In the genomic region with DNA sequence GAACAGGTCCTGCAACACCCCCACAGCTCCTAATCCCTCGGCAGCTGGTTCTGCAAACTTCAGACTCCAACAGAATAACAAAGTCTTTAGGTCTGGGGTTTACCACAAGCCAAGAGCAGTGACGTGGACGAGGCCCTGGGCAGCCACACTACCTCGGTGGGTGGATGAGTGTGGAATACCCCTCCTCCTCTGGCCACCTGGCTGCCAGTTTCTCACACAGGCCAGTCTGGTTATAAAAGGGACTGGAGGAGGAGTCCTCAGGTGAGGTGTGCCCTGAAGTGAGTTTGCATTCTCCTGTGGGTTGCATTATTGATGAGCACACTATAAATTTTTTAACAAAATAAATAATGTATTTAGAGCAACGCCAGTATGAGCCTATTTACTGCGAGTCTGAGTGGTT, we compare ENCODE assay signal across 14 mouse cellular contexts. TPM values are rescaled to one million over a fixed set of nuclear protein-coding genes. Genes with fewer than 3 reads are reported as not detected.
"Had no signal": no experiment of that assay in that cellular context is flagged by ENCODE, and none has a peak within 500 bp of the region (broad histone marks: within the 10 kb centered on the region; RNA-seq: fewer than 3 reads in every experiment).

No protein-coding gene starts in this region.

- H3K9ac ChIP-seq: limb, embryonic 12.5 days; liver, embryonic 13.5 days; liver, postnatal 0 days; lung, embryonic 15.5 days had no signal

- H3K36me3 ChIP-seq: limb, embryonic 12.5 days; liver, embryonic 13.5 days; lung, embryonic 15.5 days had no signal

- H3K9me3 ChIP-seq: limb, embryonic 12.5 days; liver, embryonic 13.5 days; lung, embryonic 15.5 days had no signal

- H3K27me3 ChIP-seq: limb, embryonic 12.5 days; liver, embryonic 13.5 days; lung, embryonic 15.5 days had no signal

- H3K4me2 ChIP-seq: limb, embryonic 12.5 days; liver, embryonic 13.5 days; lung, embryonic 15.5 days had no signal

- ATAC-seq: intestine, postnatal 0 days; liver, postnatal 0 days had no signal

- H3K4me3 ChIP-seq: limb, embryonic 12.5 days; liver, embryonic 13.5 days; lung, embryonic 15.5 days; megakaryocyte, embryonic 14.5 days had no signal

- H3K4me1 ChIP-seq: liver, embryonic 13.5 days; lung, embryonic 15.5 days; megakaryocyte, embryonic 14.5 days had no signal

- DNase-seq: kidney, adult 8-10 months; kidney, postnatal 25 days; liver; liver, embryonic 13.5 days; liver, postnatal 0 days; lung, postnatal 14 days; right cerebral cortex, postnatal 4 days; spleen, adult 18-20 months; thymus, postnatal 36 days had no signal

- H3K27ac ChIP-seq: limb, embryonic 12.5 days; liver, embryonic 13.5 days; lung, embryonic 15.5 days; macrophage had no signal

RNA-seq across cellular contexts. Expression of gene Tcte2, which starts 49.5 kb away (rescaled TPM):
- polyA plus RNA-seq: macrophage had no signal
